Mouse (Mus musculus): Measurements from ENCODE around the gene Naa40.

DNA sequence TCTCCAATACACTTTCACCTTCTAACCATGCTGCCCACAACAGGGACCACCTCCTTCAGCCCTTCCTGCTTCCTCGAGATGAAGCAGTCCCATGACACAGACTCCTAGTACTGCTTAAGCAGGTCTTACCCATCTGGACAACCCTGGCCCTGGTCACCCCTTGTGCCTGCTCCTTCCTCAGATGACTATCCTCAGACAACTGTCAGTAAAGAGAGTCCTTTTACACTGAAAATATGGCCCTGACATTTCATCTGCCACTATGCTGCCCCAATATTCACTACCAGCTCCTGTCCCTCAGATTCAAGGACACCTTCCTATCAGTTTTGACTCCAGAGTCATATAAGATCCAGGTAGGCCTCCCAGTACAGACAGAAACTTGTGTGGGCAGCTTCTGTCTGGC lies 40.6 kb downstream of the Naa40 start:
- no peak for TF ChIP-seq CTCF (IDR thresholded peaks at IDR 0.05; ENCODE audit: control insufficient read depth, insufficient read depth, insufficient read length)
- TF ChIP-seq USF1 (IDR thresholded peaks at IDR 0.05; ENCODE audit: low read depth) = no peak

All from C2C12 (cell line).